Mouse (Mus musculus): ENCODE results near the gene Adamts17. TPM values are rescaled to one million over a fixed set of nuclear protein-coding genes. Genes with fewer than 3 reads are reported as not detected.

The Adamts17 gene
- polyA plus RNA-seq, 1 experiment from 2014 or later, result 4.6 TPM

GRCm38 (mm10) chr7:67003648-67004047, 164.1 kb downstream of the Adamts17 start:
- H3K36me3 ChIP-seq, result peaks cover 2% of the 10 kb centered on the region; the same call in 1 of the 2 replicates
- no peak overlapping the region for H3K4me3 ChIP-seq
- no peak overlapping the region for H3K27ac ChIP-seq
- no peaks in the 10 kb centered on the region for H3K9me3 ChIP-seq
- no peaks in the 10 kb centered on the region for H3K27me3 ChIP-seq (ENCODE audit: insufficient read depth, poor library complexity, severe bottlenecking)
- H3K4me1 ChIP-seq, result no peaks in the 10 kb centered on the region
- no peak for DNase-seq (ENCODE audit: low spot score)
- WGBS, result 47% methylated on average over 1 of the region's 1 CpGs

DNA sequence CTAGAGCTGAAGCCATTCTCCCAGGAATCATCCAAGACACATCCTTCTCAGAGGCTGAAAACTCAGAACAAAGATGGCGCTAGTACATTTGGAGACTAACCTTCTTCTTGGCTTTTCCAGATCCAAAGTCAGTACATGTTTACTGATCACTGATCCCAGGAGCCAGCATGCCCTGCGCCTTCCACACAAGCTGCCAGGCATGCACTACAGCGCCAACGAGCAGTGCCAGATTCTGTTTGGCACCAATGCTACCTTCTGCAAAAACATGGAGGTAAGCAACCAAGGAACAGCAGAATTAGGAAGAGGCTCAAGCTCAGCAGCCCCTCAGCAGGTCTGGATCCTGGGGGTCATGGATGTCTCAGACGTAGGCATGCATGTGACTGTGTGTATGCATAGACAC, 164.7 kb downstream of the Adamts17 start:
- no peaks in the 10 kb centered on the region for H3K9me3 ChIP-seq

GRCm38 (mm10) chr7:67009841-67010240, 170.3 kb downstream of the Adamts17 start:
- Histone ChIP-seq H3K4me1 (peaks cover 27% of the 10 kb centered on the region), H3K4me3 (no peak overlapping the region), H3K9me3 (no peaks in the 10 kb centered on the region), H3K36me3 (peaks cover 4% of the 10 kb centered on the region; the same call in 1 of the 2 replicates), H3K27me3 (ENCODE audit: insufficient read depth, poor library complexity, severe bottlenecking) (no peaks in the 10 kb centered on the region), H3K27ac (no peak overlapping the region)
- 85% methylated on average over 5 of the region's 5 CpGs for WGBS
- DNase-seq (ENCODE audit: low spot score), result peak; percentile 46

More for the DNA sequence above, 164.7 kb downstream of the Adamts17 start:
- peaks cover 4% of the 10 kb centered on the region; the same call in 1 of the 2 replicates for H3K36me3 ChIP-seq
- H3K27ac ChIP-seq, result no peak overlapping the region
- peak; percentile 54 for DNase-seq (ENCODE audit: low spot score)
- WGBS, result 90% methylated on average over 5 of the region's 5 CpGs
- no peak overlapping the region for H3K4me3 ChIP-seq
- H3K27me3 ChIP-seq (ENCODE audit: insufficient read depth, poor library complexity, severe bottlenecking), result no peaks in the 10 kb centered on the region
- H3K4me1 ChIP-seq, result no peaks in the 10 kb centered on the region

DNA sequence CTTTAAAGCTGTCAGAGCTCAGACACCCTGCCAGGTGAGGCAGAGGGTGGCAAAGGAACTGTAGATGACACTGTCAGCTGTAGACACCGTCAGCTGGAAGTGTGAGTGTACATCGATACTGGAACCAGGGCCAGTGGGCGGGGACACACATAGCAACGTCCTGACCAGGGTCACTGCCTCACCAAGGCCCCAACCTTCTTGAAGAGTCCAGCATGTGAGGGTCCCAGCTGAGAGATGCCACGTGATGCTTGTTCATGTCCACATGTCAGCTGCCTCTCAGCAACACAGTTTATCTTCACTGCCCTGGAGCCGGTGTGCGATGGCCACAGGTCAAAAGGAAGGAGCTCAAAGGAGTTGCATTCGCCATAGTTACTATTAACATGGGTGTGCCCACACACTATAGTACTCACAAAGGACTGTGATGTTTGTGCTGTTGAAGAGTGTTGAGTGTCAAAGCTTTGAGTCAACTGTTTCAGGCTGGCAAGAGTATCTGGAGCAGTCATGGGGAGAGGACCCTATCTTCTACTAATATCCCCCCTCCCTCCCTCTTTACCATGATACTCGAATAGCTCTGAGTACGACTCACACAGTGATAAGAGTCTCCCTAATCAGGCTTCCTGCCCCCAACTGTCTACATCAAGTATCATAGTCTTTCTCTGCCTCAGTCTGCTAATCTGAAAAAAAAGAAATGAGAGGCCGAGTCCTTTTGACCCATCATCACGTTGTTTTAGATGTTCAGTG, 172.6 kb downstream of the Adamts17 start:
- Histone ChIP-seq H3K9me3 (no peaks in the 10 kb centered on the region), H3K27me3 (ENCODE audit: insufficient read depth, poor library complexity, severe bottlenecking) (no peaks in the 10 kb centered on the region), H3K4me1 (peaks cover 29% of the 10 kb centered on the region), H3K27ac (peak overlapping the region; percentile 12; the same call in 1 of the 2 replicates), H3K4me3 (no peak overlapping the region), H3K36me3 (peaks cover 4% of the 10 kb centered on the region; the same call in 1 of the 2 replicates)
- DNase-seq (ENCODE audit: low spot score), result peak; percentile 83
- WGBS, result 27% methylated on average over 12 of the region's 12 CpGs

DNA sequence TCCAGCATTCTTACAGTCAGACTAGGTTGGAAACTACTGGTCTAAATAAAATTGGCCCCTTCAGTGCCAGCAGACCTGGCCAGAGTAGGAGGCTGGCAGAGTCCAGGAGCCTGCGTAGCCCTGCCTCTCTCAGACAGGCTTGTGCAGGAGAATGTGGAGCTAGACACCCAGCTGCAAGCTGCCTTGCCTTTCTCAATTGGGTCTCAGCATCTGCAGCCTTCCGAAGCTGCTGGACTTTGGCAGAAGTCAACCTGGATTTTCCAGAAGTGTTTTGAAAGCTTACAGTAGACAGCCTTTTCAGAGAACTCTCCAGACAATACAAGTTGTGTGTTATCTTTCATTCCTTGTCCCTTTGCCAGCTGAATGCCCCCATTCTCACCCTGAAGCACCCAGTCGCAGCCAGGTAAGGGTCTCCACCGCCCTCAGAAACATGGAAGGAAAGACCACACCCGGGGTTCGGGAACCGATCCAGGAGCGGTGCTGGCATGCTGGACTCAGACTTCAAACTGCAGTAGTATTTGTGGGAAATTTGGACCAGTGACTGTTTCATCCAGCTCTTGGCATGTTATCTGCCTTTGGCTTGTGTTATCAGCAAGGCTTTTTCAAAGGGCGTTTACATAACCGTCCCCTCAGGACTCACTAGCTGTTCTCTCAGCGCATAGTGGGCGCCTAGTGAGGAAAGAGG, 173.8 kb downstream of the Adamts17 start:
- Histone ChIP-seq H3K27ac (no peak overlapping the region), H3K9me3 (no peaks in the 10 kb centered on the region), H3K27me3 (ENCODE audit: insufficient read depth, poor library complexity, severe bottlenecking) (no peaks in the 10 kb centered on the region), H3K4me3 (no peak overlapping the region), H3K36me3 (peaks cover 4% of the 10 kb centered on the region; the same call in 1 of the 2 replicates), H3K4me1 (peaks cover 29% of the 10 kb centered on the region)
- WGBS, result 55% methylated on average over 12 of the region's 12 CpGs
- no peak for DNase-seq (ENCODE audit: low spot score)

DNA sequence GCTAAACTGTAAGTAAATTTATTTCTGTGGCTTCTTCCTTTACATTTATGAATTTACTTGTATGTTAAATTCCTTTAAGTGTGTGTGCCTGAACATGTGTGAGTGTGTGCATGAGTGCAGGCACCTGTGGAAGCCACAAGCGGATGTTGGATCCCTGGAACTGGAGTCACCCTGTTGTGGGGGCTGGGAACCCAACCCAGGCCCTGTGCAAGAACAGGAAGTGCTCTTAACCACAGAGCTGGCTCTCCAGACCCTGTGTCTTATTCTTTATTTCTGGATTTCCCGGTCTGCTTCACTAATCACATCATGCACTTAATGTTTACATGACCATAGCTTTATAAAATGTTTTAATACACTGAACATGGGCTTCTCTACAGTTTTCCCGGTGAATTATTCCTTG, 180.4 kb downstream of the Adamts17 start:
- 0 out of 2 replicates have a peak, but pooled peaks cover 3% of the 10 kb centered on the region for H3K4me1 ChIP-seq
- DNase-seq (ENCODE audit: low spot score), result no peak
- no peak overlapping the region for H3K4me3 ChIP-seq
- H3K27me3 ChIP-seq (ENCODE audit: insufficient read depth, poor library complexity, severe bottlenecking), result no peaks in the 10 kb centered on the region
- H3K36me3 ChIP-seq, result no peaks in the 10 kb centered on the region
- H3K27ac ChIP-seq, result no peak overlapping the region
- no peaks in the 10 kb centered on the region for H3K9me3 ChIP-seq
- WGBS, result 81% methylated on average over 3 of the region's 3 CpGs

DNA sequence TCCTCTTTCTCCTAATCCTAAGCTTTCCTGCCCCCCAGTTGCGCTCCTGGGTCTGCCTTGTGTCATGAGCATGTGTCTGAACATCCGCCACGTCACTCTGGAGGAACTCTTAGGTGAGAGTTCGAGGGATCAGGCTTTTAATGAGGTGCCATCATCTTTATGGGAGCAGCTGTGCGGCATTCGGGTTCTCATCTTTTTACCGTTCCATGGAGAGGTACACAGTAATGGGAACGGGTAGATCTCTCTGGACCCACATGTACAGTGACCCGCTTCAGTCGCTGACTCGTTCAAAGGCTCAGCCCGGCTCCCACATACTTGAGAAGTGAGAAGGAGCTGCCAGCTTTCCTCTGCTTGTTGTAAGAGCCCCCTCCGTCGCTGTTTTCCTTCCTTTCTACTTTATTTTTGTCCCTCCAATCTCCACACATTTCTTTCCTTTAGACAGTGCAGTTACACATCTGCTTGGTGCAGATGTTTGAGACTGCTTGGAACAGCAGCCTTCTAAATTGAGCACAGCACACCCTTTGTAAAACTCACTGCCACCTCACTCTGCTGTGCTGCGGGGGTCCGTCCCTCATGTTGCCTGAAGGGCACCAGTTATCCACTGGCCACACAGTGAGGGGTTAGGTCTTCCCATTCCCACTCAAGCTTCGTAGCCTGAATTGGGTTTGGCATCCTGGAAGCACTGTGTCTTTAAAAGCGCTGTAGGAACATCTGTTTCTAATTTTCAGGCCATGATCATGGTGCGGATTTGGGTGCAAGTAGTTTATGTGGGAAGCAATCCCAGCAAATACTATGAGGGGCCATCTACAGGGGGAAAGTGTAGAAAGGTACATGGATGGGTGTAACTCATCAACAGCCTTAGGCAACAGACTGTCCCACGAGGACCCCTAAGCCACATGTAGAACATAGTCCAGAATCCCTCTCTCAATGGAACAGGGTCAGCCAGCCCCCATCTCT, 186.9 kb downstream of the Adamts17 start:
- Histone ChIP-seq H3K36me3 (no peaks in the 10 kb centered on the region), H3K9me3 (no peaks in the 10 kb centered on the region), H3K27me3 (ENCODE audit: insufficient read depth, poor library complexity, severe bottlenecking) (no peaks in the 10 kb centered on the region), H3K4me1 (peaks cover 28% of the 10 kb centered on the region), H3K27ac (peak overlapping the region; percentile 62), H3K4me3 (no peak overlapping the region)
- 72% methylated on average over 20 of the region's 20 CpGs for WGBS
- peak; percentile 66 for DNase-seq (ENCODE audit: low spot score)

GRCm38 (mm10) chr7:67027216-67027615, 187.7 kb downstream of the Adamts17 start:
- H3K27ac ChIP-seq, result no peak overlapping the region
- 76% methylated on average over 8 of the region's 8 CpGs for WGBS
- no peak overlapping the region for H3K4me3 ChIP-seq
- no peaks in the 10 kb centered on the region for H3K9me3 ChIP-seq
- no peaks in the 10 kb centered on the region for H3K36me3 ChIP-seq
- H3K27me3 ChIP-seq (ENCODE audit: insufficient read depth, poor library complexity, severe bottlenecking), result no peaks in the 10 kb centered on the region
- DNase-seq (ENCODE audit: low spot score), result peak; percentile 64
- H3K4me1 ChIP-seq, result peaks cover 37% of the 10 kb centered on the region

DNA sequence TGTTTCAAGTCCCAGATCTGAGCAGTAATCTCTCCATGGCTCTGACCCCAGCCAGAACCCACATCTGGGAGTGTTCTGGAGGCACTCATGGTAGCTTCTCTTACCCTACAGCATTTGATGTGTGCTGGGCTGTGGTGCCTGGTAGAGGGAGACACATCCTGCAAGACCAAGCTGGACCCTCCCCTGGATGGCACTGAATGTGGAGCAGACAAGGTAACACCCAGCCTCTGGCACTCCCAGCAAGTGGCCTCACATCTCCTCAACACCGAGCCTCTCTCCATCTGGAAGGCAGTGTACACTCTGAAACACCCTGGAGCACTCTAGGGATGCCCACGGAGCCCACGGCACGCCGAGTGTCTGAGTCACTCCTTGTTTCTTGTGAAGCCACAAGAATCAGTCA, 188.2 kb downstream of the Adamts17 start:
- Histone ChIP-seq H3K9me3 (no peaks in the 10 kb centered on the region), H3K4me3 (no peak overlapping the region), H3K36me3 (no peaks in the 10 kb centered on the region), H3K27ac (no peak overlapping the region), H3K4me1 (peaks cover 39% of the 10 kb centered on the region), H3K27me3 (ENCODE audit: insufficient read depth, poor library complexity, severe bottlenecking) (no peaks in the 10 kb centered on the region)
- DNase-seq (ENCODE audit: low spot score), result peak; percentile 51
- 94% methylated on average over 5 of the region's 5 CpGs for WGBS

DNA sequence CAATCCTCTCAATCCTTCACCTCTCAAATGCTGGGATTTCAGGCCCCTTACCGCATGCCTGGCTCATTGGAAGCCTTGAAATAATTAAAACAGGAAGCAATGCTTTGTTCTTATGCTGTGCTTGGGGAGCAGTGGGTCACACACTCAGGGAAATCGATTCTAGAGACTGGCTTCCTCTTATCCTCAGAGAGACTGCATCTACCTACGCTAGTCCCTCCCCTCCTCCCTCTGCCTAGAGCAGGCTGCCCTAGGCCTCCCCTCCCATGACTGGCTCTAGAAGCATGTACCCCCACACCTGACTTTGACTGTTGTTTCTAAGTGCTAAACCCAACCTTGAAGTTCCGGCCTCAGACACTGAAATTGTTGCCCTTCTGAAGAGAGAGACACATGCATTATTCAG, 189.4 kb downstream of the Adamts17 start:
- no peaks in the 10 kb centered on the region for H3K36me3 ChIP-seq
- WGBS, result 70% methylated on average over 4 of the region's 4 CpGs

GRCm38 (mm10) chr7:67029481-67029880, 189.9 kb downstream of the Adamts17 start:
- Histone ChIP-seq H3K4me3 (no peak overlapping the region), H3K4me1 (peaks cover 42% of the 10 kb centered on the region), H3K27ac (no peak overlapping the region), H3K27me3 (ENCODE audit: insufficient read depth, poor library complexity, severe bottlenecking) (no peaks in the 10 kb centered on the region), H3K9me3 (no peaks in the 10 kb centered on the region), H3K36me3 (no peaks in the 10 kb centered on the region)
- peak; percentile 61 for DNase-seq (ENCODE audit: low spot score)
- WGBS, result 89% methylated on average over 14 of the region's 14 CpGs

More for the DNA sequence above, 189.4 kb downstream of the Adamts17 start:
- peaks cover 39% of the 10 kb centered on the region for H3K4me1 ChIP-seq
- no peaks in the 10 kb centered on the region for H3K27me3 ChIP-seq (ENCODE audit: insufficient read depth, poor library complexity, severe bottlenecking)
- H3K4me3 ChIP-seq, result no peak overlapping the region
- no peak overlapping the region for H3K27ac ChIP-seq
- no peaks in the 10 kb centered on the region for H3K9me3 ChIP-seq
- DNase-seq (ENCODE audit: low spot score), result peak; percentile 39

- H3K4me1 ChIP-seq, result peaks cover 35% of the 10 kb centered on the region
- peak overlapping the region; percentile 76 for H3K27ac ChIP-seq
- no peaks in the 10 kb centered on the region for H3K27me3 ChIP-seq (ENCODE audit: insufficient read depth, poor library complexity, severe bottlenecking)
- no peaks in the 10 kb centered on the region for H3K9me3 ChIP-seq
- H3K4me3 ChIP-seq, result no peak overlapping the region
- DNase-seq (ENCODE audit: low spot score), result peak; percentile 85
- 24% methylated on average over 2 of the region's 2 CpGs for WGBS
- no peaks in the 10 kb centered on the region for H3K36me3 ChIP-seq
Observed at GRCm38 (mm10) chr7:67031284-67031683, 191.7 kb downstream of the Adamts17 start.
